Mouse (Mus musculus) CH12.LX (cell line): ENCODE data around the gene St6galnac1.

Experiments used
- BHLHE40 ChIP-seq: IDR thresholded peaks from 2 replicates; pipeline ENCODE4 v1.6.1; 2011; ENCODE audit warnings: mild to moderate bottlenecking, low read depth, low read length, improper control_type of control experiment
- CTCF ChIP-seq, 2 experiments: IDR thresholded peaks in 1 of 2; conservative IDR thresholded peaks in 1 of 2; 2 replicates each; pipeline ENCODE4 v1.5.1; 2011 to 2012; ENCODE audit warnings: low read depth in 2 of 2, low read length in 2 of 2, improper control_type of control experiment in 1 of 2, inconsistent platforms in 1 of 2, mild to moderate bottlenecking in 1 of 2, moderate library complexity in 1 of 2
- HCFC1 ChIP-seq: IDR thresholded peaks from 2 replicates; pipeline ENCODE4 v1.6.1; 2012; ENCODE audit warnings: low read depth, mild to moderate bottlenecking, inconsistent platforms, low read length, improper control_type of control experiment
- JUND ChIP-seq: conservative IDR thresholded peaks from 2 replicates; pipeline ENCODE4 v1.6.1; 2011; ENCODE audit warnings: low read depth, low read length, improper control_type of control experiment
- MYC ChIP-seq: IDR thresholded peaks from 2 replicates; pipeline ENCODE4 v1.6.1; 2011; ENCODE audit warnings: low read depth, mild to moderate bottlenecking, improper control_type of control experiment, low read length
- NELFE ChIP-seq: IDR thresholded peaks from 2 replicates; pipeline ENCODE4 v1.6.1; 2011; ENCODE audit warnings: low read depth, low read length, improper control_type of control experiment
- PAX5 ChIP-seq: IDR thresholded peaks from 2 replicates; pipeline ENCODE4 v1.6.1; 2012; ENCODE audit warnings: low read length, inconsistent platforms, mixed read lengths
- POLR2A ChIP-seq: IDR thresholded peaks from 2 replicates; pipeline ENCODE4 v1.6.1; 2011; ENCODE audit warnings: low read depth, mild to moderate bottlenecking, improper control_type of control experiment, low read length
- RCOR1 ChIP-seq: conservative IDR thresholded peaks from 2 replicates; pipeline ENCODE4 v1.6.1; 2012; ENCODE audit warnings: low read depth, mild to moderate bottlenecking, inconsistent platforms, low read length, improper control_type of control experiment
- ZKSCAN1 ChIP-seq: IDR thresholded peaks from 2 replicates; pipeline ENCODE4 v1.6.1; 2012; ENCODE audit warnings: low read depth, inconsistent platforms, low read length, improper control_type of control experiment, borderline replicate concordance
- ZMIZ1 ChIP-seq: IDR thresholded peaks from 2 replicates; pipeline ENCODE4 v1.6.1; 2012; ENCODE audit warnings: low read depth, mild to moderate bottlenecking, inconsistent platforms, low read length, improper control_type of control experiment

GRCm38 (mm10) chr11:116720319-116720865 lies 54.9 kb downstream of the St6galnac1 start:
- TF ChIP-seq MYC (no peak), CTCF (conservative IDR thresholded peaks at IDR 0.05 in 1 of 2, IDR thresholded peaks at IDR 0.05 in 1 of 2; ENCODE audit: low read depth in 2 of 2, low read length in 2 of 2) (no peak), PAX5 (no peak), POLR2A (no peak), ZMIZ1 (no peak), BHLHE40 (no peak), RCOR1 (no peak), NELFE (no peak), ZKSCAN1 (no peak), JUND (no peak), HCFC1 (no peak)
